ENCODE assay signal across 26 mouse cellular contexts in genomic region chr6:43167246-43167645, GRCm38 (mm10). TPM values are rescaled to one million over a fixed set of nuclear protein-coding genes. Genes with fewer than 3 reads are reported as not detected.
DNase-seq lines count a peak whose midpoint lies in the region; ATAC-seq lines count a peak whose summit lies in the region.
"Had no signal": no experiment of that assay in that cellular context is flagged by ENCODE, and none has a peak within 500 bp of the region (broad histone marks: within the 10 kb centered on the region; RNA-seq: fewer than 3 reads in every experiment).

No protein-coding gene starts in this region.

- H3K4me2 ChIP-seq in heart, embryonic 11.5 days: no peak overlapping the region
- H3K4me2 ChIP-seq: embryonic facial prominence, embryonic 13.5 days; forebrain, embryonic 12.5 days; heart, embryonic 13.5 days; hindbrain, embryonic 12.5 days had no signal

- no peaks in the 10 kb centered on the region for H3K4me1 ChIP-seq in heart, embryonic 11.5 days (ENCODE audit: control insufficient read depth, insufficient read depth, low read length)
- H3K4me1 ChIP-seq in limb, embryonic 10.5 days: no peaks in the 10 kb centered on the region
- H3K4me1 ChIP-seq: embryonic facial prominence, embryonic 13.5 days; forebrain, embryonic 12.5 days; heart, embryonic 13.5 days; hindbrain, embryonic 12.5 days had no signal

- peak; percentile 82 for DNase-seq in heart, adult 11 months
- DNase-seq in cerebellum, adult 11 months: peak; percentile 5
- DNase-seq in cerebellum, adult 8-10 months: peak; percentile 6
- peak; percentile 69 to 80 for DNase-seq in cerebellum, postnatal 14 days
- no peak for DNase-seq in limb, embryonic 10.5 days (ENCODE audit: low spot score)
- no peak for DNase-seq in embryo, embryonic 10 days (ENCODE audit: low spot score)
- DNase-seq: adrenal gland, postnatal 25 days; forebrain, postnatal 0 days; gastrocnemius, postnatal 14 days; heart, postnatal 36 days; kidney, adult 11 months had no signal

- H3K4me3 ChIP-seq in heart, embryonic 11.5 days (ENCODE audit: low read depth, low read length): no peak overlapping the region
- H3K4me3 ChIP-seq in limb, embryonic 10.5 days: no peak overlapping the region
- H3K4me3 ChIP-seq: embryonic facial prominence, embryonic 13.5 days; forebrain, embryonic 12.5 days; heart, embryonic 13.5 days; hindbrain, embryonic 12.5 days had no signal

- H3K9me3 ChIP-seq in heart, embryonic 11.5 days (replicated peaks; ENCODE audit: control insufficient read depth, low read length): no peaks in the 10 kb centered on the region
- no peaks in the 10 kb centered on the region for H3K9me3 ChIP-seq in limb, embryonic 10.5 days (replicated peaks)
- H3K9me3 ChIP-seq: embryonic facial prominence, embryonic 13.5 days; forebrain, embryonic 12.5 days; heart, embryonic 13.5 days; hindbrain, embryonic 12.5 days had no signal

- H3K27ac ChIP-seq in heart, embryonic 11.5 days (ENCODE audit: low read depth, low read length): no peak overlapping the region
- no peak overlapping the region for H3K27ac ChIP-seq in limb, embryonic 10.5 days
- H3K27ac ChIP-seq: embryonic facial prominence, embryonic 13.5 days; forebrain, embryonic 12.5 days; heart, embryonic 13.5 days; hindbrain, embryonic 12.5 days had no signal

- H3K9ac ChIP-seq in heart, embryonic 11.5 days (ENCODE audit: low read depth, low read length): no peak overlapping the region
- H3K9ac ChIP-seq: embryonic facial prominence, embryonic 13.5 days; forebrain, embryonic 12.5 days; forebrain, postnatal 0 days; heart, embryonic 13.5 days; hindbrain, embryonic 12.5 days had no signal

- ATAC-seq in heart, embryonic 11.5 days (replicated peaks; ENCODE audit: insufficient number of reproducible peaks, low FRiP score, low TSS enrichment): no peak
- ATAC-seq in CD4-positive, CD25-positive, alpha-beta regulatory T cell, adult 4 months: no peak
- ATAC-seq: activated CD4-positive, CD25-positive, alpha-beta regulatory T cell, adult 4 months; forebrain, postnatal 0 days; hindbrain, embryonic 16.5 days; Patski had no signal

- no peaks in the 10 kb centered on the region for H3K36me3 ChIP-seq in heart, embryonic 11.5 days (ENCODE audit: control insufficient read depth, insufficient read depth, low read length)
- H3K36me3 ChIP-seq in limb, embryonic 10.5 days: no peaks in the 10 kb centered on the region
- H3K36me3 ChIP-seq: embryonic facial prominence, embryonic 13.5 days; forebrain, embryonic 12.5 days; heart, embryonic 13.5 days; hindbrain, embryonic 12.5 days had no signal

- no peaks in the 10 kb centered on the region for H3K27me3 ChIP-seq in heart, embryonic 11.5 days (ENCODE audit: control insufficient read depth, insufficient read depth, low read length)
- H3K27me3 ChIP-seq in limb, embryonic 10.5 days (ENCODE audit: low read depth, poor library complexity, severe bottlenecking): no peaks in the 10 kb centered on the region
- H3K27me3 ChIP-seq: CH12.LX; embryonic facial prominence, embryonic 13.5 days; forebrain, embryonic 12.5 days; heart, embryonic 13.5 days; hindbrain, embryonic 12.5 days had no signal

- WGBS in heart, embryonic 11.5 days (ENCODE audit: insufficient replicate concordance): 86% methylated on average over 4 of the region's 4 CpGs
- 91% methylated on average over 4 of the region's 4 CpGs for WGBS in limb, embryonic 10.5 days

RNA-seq across cellular contexts. Expression of gene Olfr437, which starts 4.2 kb away (rescaled TPM):
- not detected in 2 replicates for polyA plus RNA-seq in heart, embryonic 11.5 days (2014; fragmentation: Nextera tagmentation; extraction: Ambion mirVana)
- polyA plus RNA-seq in CD4-positive, CD25-positive, alpha-beta regulatory T cell, adult 4 months (2017; shearing (Covaris generic)): not detected
- not detected in 2 replicates for polyA plus RNA-seq in limb, embryonic 10.5 days (2016; fragmentation: Nextera tagmentation; extraction: Ambion mirVana)
- polyA plus RNA-seq: activated CD4-positive, CD25-positive, alpha-beta regulatory T cell, adult 4 months; C2C12; embryonic facial prominence, embryonic 13.5 days; forebrain, embryonic 12.5 days; forebrain, postnatal 0 days; gonadal fat pad, adult 2 months; heart, embryonic 13.5 days; heart, postnatal 0 days; hindbrain, embryonic 12.5 days; hindbrain, embryonic 16.5 days; intestine, embryonic 14.5 days; kidney, embryonic 14.5 days; Patski had no signal

RNA-seq across cellular contexts. Expression of gene Olfr13, which starts 4.7 kb away (rescaled TPM):
- not detected in 2 replicates for polyA plus RNA-seq in heart, embryonic 11.5 days (2014; fragmentation: Nextera tagmentation; extraction: Ambion mirVana)
- not detected for polyA plus RNA-seq in CD4-positive, CD25-positive, alpha-beta regulatory T cell, adult 4 months (2017; shearing (Covaris generic))
- not detected in 2 replicates for polyA plus RNA-seq in limb, embryonic 10.5 days (2016; fragmentation: Nextera tagmentation; extraction: Ambion mirVana)
- polyA plus RNA-seq: activated CD4-positive, CD25-positive, alpha-beta regulatory T cell, adult 4 months; C2C12; embryonic facial prominence, embryonic 13.5 days; forebrain, postnatal 0 days; gonadal fat pad, adult 2 months; heart, embryonic 13.5 days; heart, postnatal 0 days; hindbrain, embryonic 12.5 days; hindbrain, embryonic 16.5 days; intestine, embryonic 14.5 days; kidney, embryonic 14.5 days; Patski had no signal

RNA-seq across cellular contexts. Expression of gene Olfr237-ps1, which starts 20.9 kb away (rescaled TPM):
- polyA plus RNA-seq in heart, embryonic 11.5 days (2014; fragmentation: Nextera tagmentation; extraction: Ambion mirVana): not detected in 2 replicates
- polyA plus RNA-seq in CD4-positive, CD25-positive, alpha-beta regulatory T cell, adult 4 months (2017; shearing (Covaris generic)): not detected
- not detected in 2 replicates for polyA plus RNA-seq in limb, embryonic 10.5 days (2016; fragmentation: Nextera tagmentation; extraction: Ambion mirVana)
- polyA plus RNA-seq: activated CD4-positive, CD25-positive, alpha-beta regulatory T cell, adult 4 months; C2C12; embryonic facial prominence, embryonic 13.5 days; forebrain, embryonic 12.5 days; forebrain, postnatal 0 days; gonadal fat pad, adult 2 months; heart, embryonic 13.5 days; heart, postnatal 0 days; hindbrain, embryonic 12.5 days; hindbrain, embryonic 16.5 days; intestine, embryonic 14.5 days; kidney, embryonic 14.5 days; Patski had no signal

RNA-seq across cellular contexts. Expression of gene Olfr435, which starts 29.7 kb away (rescaled TPM):
- not detected in 2 replicates for polyA plus RNA-seq in heart, embryonic 11.5 days (2014; fragmentation: Nextera tagmentation; extraction: Ambion mirVana)
- polyA plus RNA-seq in CD4-positive, CD25-positive, alpha-beta regulatory T cell, adult 4 months (2017; shearing (Covaris generic)): not detected
- not detected in 2 replicates for polyA plus RNA-seq in limb, embryonic 10.5 days (2016; fragmentation: Nextera tagmentation; extraction: Ambion mirVana)
- polyA plus RNA-seq: activated CD4-positive, CD25-positive, alpha-beta regulatory T cell, adult 4 months; C2C12; embryonic facial prominence, embryonic 13.5 days; forebrain, embryonic 12.5 days; forebrain, postnatal 0 days; gonadal fat pad, adult 2 months; heart, embryonic 13.5 days; heart, postnatal 0 days; hindbrain, embryonic 12.5 days; hindbrain, embryonic 16.5 days; intestine, embryonic 14.5 days; kidney, embryonic 14.5 days; Patski had no signal

RNA-seq across cellular contexts. Expression of gene Olfr434, which starts 45.6 kb away (rescaled TPM):
- polyA plus RNA-seq in heart, embryonic 11.5 days (2014; fragmentation: Nextera tagmentation; extraction: Ambion mirVana): not detected in 2 replicates
- not detected for polyA plus RNA-seq in CD4-positive, CD25-positive, alpha-beta regulatory T cell, adult 4 months (2017; shearing (Covaris generic))
- polyA plus RNA-seq in limb, embryonic 10.5 days (2016; fragmentation: Nextera tagmentation; extraction: Ambion mirVana): not detected in 2 replicates
- polyA plus RNA-seq: activated CD4-positive, CD25-positive, alpha-beta regulatory T cell, adult 4 months; C2C12; embryonic facial prominence, embryonic 13.5 days; forebrain, embryonic 12.5 days; forebrain, postnatal 0 days; gonadal fat pad, adult 2 months; heart, embryonic 13.5 days; heart, postnatal 0 days; hindbrain, embryonic 12.5 days; hindbrain, embryonic 16.5 days; intestine, embryonic 14.5 days; kidney, embryonic 14.5 days had no signal

Comparison
In these comparisons a context has a peak if more than half of its experiments do, and no peak if none do; other contexts are left out.
1. DNase-seq: peak in heart, adult 11 months (single experiment), cerebellum, adult 11 months (single experiment), cerebellum, adult 8-10 months (single experiment) and cerebellum, postnatal 14 days (2 of 2); none in limb, embryonic 10.5 days (single experiment) and embryo, embryonic 10 days (single experiment).